Mouse (Mus musculus) stomach, postnatal 0 days (tissue): ENCODE measurements around the gene Pars2. TPM values are rescaled to one million over a fixed set of nuclear protein-coding genes. Genes with fewer than 3 reads are reported as not detected.

Experiments used
- ATAC-seq: fragments of 200-750 bp; cut with Nextera tagmentation; 2 replicates; pipeline ENCODE4 v1.8.0; 2017; ENCODE audit not compliant: low FRiP score, low TSS enrichment
- DNase-seq: peaks from one replicate; pipeline ENCODE4 v3.0.0-alpha.2; 2016; ENCODE audit warnings: low spot score
- H3K27ac ChIP-seq: fragments of 300-500 bp; sonication (generic); replicated peaks from 2 replicates; pipeline ENCODE4 v1.5.1; 2014; ENCODE audit warnings: mild to moderate bottlenecking, control low read depth
- H3K27me3 ChIP-seq: fragments of 300-500 bp; sonication (generic); 2 replicates; pipeline ENCODE4 v1.6.1; 2014; ENCODE audit warnings: low read length; ENCODE audit not compliant: control insufficient read depth, insufficient read depth
- H3K36me3 ChIP-seq: fragments of 300-500 bp; sonication (generic); 2 replicates; pipeline ENCODE4 v1.6.1; 2014; ENCODE audit warnings: low read length, mixed read lengths; ENCODE audit not compliant: control insufficient read depth, insufficient read depth
- H3K4me1 ChIP-seq: fragments of 300-500 bp; sonication (generic); replicated peaks from 2 replicates; pipeline ENCODE4 v1.6.1; 2014; ENCODE audit warnings: antibody characterized with exemption; ENCODE audit not compliant: control insufficient read depth, insufficient read depth
- H3K4me2 ChIP-seq: fragments of 300-500 bp; sonication (generic); replicated peaks from 2 replicates; pipeline ENCODE4 v1.6.1; 2014; ENCODE audit warnings: low read depth, mild to moderate bottlenecking, control low read depth, moderate library complexity
- H3K4me3 ChIP-seq: fragments of 300-500 bp; sonication (generic); 2 replicates; pipeline ENCODE4 v1.5.1; 2014; ENCODE audit warnings: low read depth, low read length, control low read depth
- H3K9ac ChIP-seq: fragments of 300-500 bp; sonication (generic); 2 replicates; pipeline ENCODE4 v1.6.1; 2014; ENCODE audit warnings: mild to moderate bottlenecking, low read length, control low read depth, mixed read lengths
- H3K9me3 ChIP-seq: fragments of 300-500 bp; sonication (generic); 2 replicates; pipeline ENCODE4 v1.6.1; 2016; ENCODE audit warnings: low read length; ENCODE audit not compliant: control insufficient read depth
- CTCF ChIP-seq: IDR thresholded peaks from 2 replicates; pipeline ENCODE4 v1.5.1; 2016; ENCODE audit warnings: antibody characterized with exemption, low read depth, mild to moderate bottlenecking, moderate library complexity
- EP300 ChIP-seq: optimal IDR thresholded peaks from 2 replicates; pipeline ENCODE3; 2016; ENCODE audit warnings: antibody characterized with exemption
- WGBS: fragments of 180-500 bp; shearing (Covaris S2); extraction: QIAGEN DNeasy Blood & Tissue Kit; methylation state at CpG from one replicate; pipeline ENCODE4 v1.1.7; 2014; 5-methylcytosine and 5-hydroxymethylcytosine counted together
- polyA plus RNA-seq: library from polyadenylated mRNA; unstranded; fragments of >200 nt; fragmentation: Nextera tagmentation; extraction: Ambion mirVana; gene quantifications from 2 replicates; pipeline ENCODE4 v1.2.1, GENCODE M21; 2015

Pars2 gene
- polyA plus RNA-seq, 1 experiment from 2014 or later = 5.9 TPM

- Histone ChIP-seq H3K36me3 (no peaks in the 10 kb centered on the region), H3K4me2 (peak within 1 kb of the TSS; percentile 57), H3K27ac (peak within 1 kb of the TSS; percentile 69), H3K9ac (peak within 1 kb of the TSS; percentile 51), H3K27me3 (no peaks in the 10 kb centered on the region), H3K4me3 (peak within 1 kb of the TSS; percentile 37), H3K9me3 (no peaks in the 10 kb centered on the region), H3K4me1 (no peaks in the 10 kb centered on the region; the same call in 1 of the 2 replicates)
- peak; percentile 56 for TF ChIP-seq EP300
- no peak for TF ChIP-seq CTCF
- DNase-seq = peak; percentile 74
- 18% methylated on average over 15 of the region's 16 CpGs for WGBS
- peak; percentile 88 for ATAC-seq
Observed at GRCm38 (mm10) chr4:106622030-106622493, 28.8 kb upstream of the Pars2 start, which contains the start of gene Ttc22. TSS of gene Ttc22 (plus strand) at chr4:106622432.

GRCm38 (mm10) chr4:106622712-106623111, 28.2 kb upstream of the Pars2 start:
- ATAC-seq (no peak), DNase-seq (no peak)
- WGBS = 28% methylated on average over 22 of the region's 28 CpGs
- Histone ChIP-seq H3K36me3 (no peaks in the 10 kb centered on the region), H3K27me3 (no peaks in the 10 kb centered on the region), H3K4me2 (peak overlapping the region; percentile 57), H3K4me1 (no peaks in the 10 kb centered on the region; the same call in 1 of the 2 replicates), H3K27ac (peak overlapping the region; percentile 69), H3K4me3 (peak overlapping the region; percentile 37), H3K9me3 (no peaks in the 10 kb centered on the region), H3K9ac (peak overlapping the region; percentile 51)
- TF ChIP-seq EP300 = no peak
- TF ChIP-seq CTCF = no peak

GRCm38 (mm10) chr4:106624271-106624670, 26.6 kb upstream of the Pars2 start:
- Histone ChIP-seq H3K4me2 (no peak overlapping the region; the same call in 1 of the 2 replicates), H3K27ac (no peak overlapping the region), H3K27me3 (no peaks in the 10 kb centered on the region), H3K36me3 (no peaks in the 10 kb centered on the region), H3K4me1 (no peaks in the 10 kb centered on the region), H3K9ac (no peak overlapping the region), H3K4me3 (no peak overlapping the region), H3K9me3 (no peaks in the 10 kb centered on the region)
- DNase-seq (no peak), ATAC-seq (no peak)
- WGBS = 88% methylated on average over 10 of the region's 10 CpGs
- no peak for TF ChIP-seq EP300
- TF ChIP-seq CTCF = no peak

- no peak overlapping the region for H3K4me2 ChIP-seq
- DNase-seq = no peak
- no peaks in the 10 kb centered on the region for H3K36me3 ChIP-seq
- no peaks in the 10 kb centered on the region for H3K27me3 ChIP-seq
- no peaks in the 10 kb centered on the region; the same call in 1 of the 2 replicates for H3K4me1 ChIP-seq
- no peaks in the 10 kb centered on the region for H3K9me3 ChIP-seq
- peak overlapping the region; percentile 77 for H3K27ac ChIP-seq
- no peak overlapping the region for H3K4me3 ChIP-seq
- WGBS = 73% methylated on average over 5 of the region's 5 CpGs
- no peak overlapping the region for H3K9ac ChIP-seq
- TF ChIP-seq CTCF (no peak), EP300 (no peak)
- ATAC-seq = no peak
Observed at GRCm38 (mm10) chr4:106627809-106628208, 23.1 kb upstream of the Pars2 start.

- no peak for TF ChIP-seq EP300
- no peak overlapping the region for H3K4me3 ChIP-seq
- no peaks in the 10 kb centered on the region for H3K9me3 ChIP-seq
- DNase-seq = peak; percentile 60
- no peaks in the 10 kb centered on the region; the same call in 1 of the 2 replicates for H3K4me1 ChIP-seq
- H3K36me3 ChIP-seq = no peaks in the 10 kb centered on the region
- no peaks in the 10 kb centered on the region for H3K27me3 ChIP-seq
- 21% methylated on average over 9 of the region's 9 CpGs for WGBS
- H3K9ac ChIP-seq = no peak overlapping the region
- no peak overlapping the region; the same call in 1 of the 2 replicates for H3K4me2 ChIP-seq
- H3K27ac ChIP-seq = peak overlapping the region; percentile 77
- peak; percentile 82 for ATAC-seq
Observed at GRCm38 (mm10) chr4:106628650-106629360, 22.1 kb upstream of the Pars2 start.

GRCm38 (mm10) chr4:106629374-106629773, 21.5 kb upstream of the Pars2 start:
- H3K4me1 ChIP-seq = no peaks in the 10 kb centered on the region; the same call in 1 of the 2 replicates
- DNase-seq = peak; percentile 48
- TF ChIP-seq EP300 (no peak), CTCF (no peak)
- ATAC-seq = peak; percentile 75
- no peaks in the 10 kb centered on the region for H3K9me3 ChIP-seq
- H3K9ac ChIP-seq = no peak overlapping the region
- no peak overlapping the region for H3K4me3 ChIP-seq
- H3K27ac ChIP-seq = peak overlapping the region; percentile 77; the same call in 1 of the 2 replicates
- no peaks in the 10 kb centered on the region for H3K27me3 ChIP-seq
- WGBS = 44% methylated on average over 5 of the region's 5 CpGs
- no peaks in the 10 kb centered on the region for H3K36me3 ChIP-seq
- no peak overlapping the region for H3K4me2 ChIP-seq
